Mouse (Mus musculus) heart, adult 2 months (tissue): ENCODE measurements around the gene Fam198b. TPM values are rescaled to one million over a fixed set of nuclear protein-coding genes. Genes with fewer than 3 reads are reported as not detected.

Experiments
- DNase-seq, 2 experiments: peaks; one replicate each; pipeline ENCODE4 v3.0.0; 2021
- H3K27ac ChIP-seq: fragments of 200-600 bp; 2 replicates; pipeline ENCODE4 v1.8.1; 2022
- H3K27me3 ChIP-seq: fragments of 200-500 bp; 2 replicates; pipeline ENCODE4 v1.6.1; 2012; ENCODE audit warnings: mild to moderate bottlenecking, low read length, inconsistent platforms, mixed read lengths; ENCODE audit not compliant: control insufficient read depth, insufficient read depth
- H3K36me3 ChIP-seq: fragments of 200-500 bp; 2 replicates; pipeline ENCODE4 v1.6.1; 2012; ENCODE audit warnings: low read length, inconsistent platforms; ENCODE audit not compliant: control insufficient read depth, insufficient read depth
- H3K4me1 ChIP-seq: fragments of 200-500 bp; 2 replicates; pipeline ENCODE4 v1.6.1; 2011; ENCODE audit warnings: low read length; ENCODE audit not compliant: control insufficient read depth, insufficient read depth
- H3K4me3 ChIP-seq: fragments of 200-600 bp; 2 replicates; pipeline ENCODE4 v1.8.1; 2022
- H3K79me2 ChIP-seq: fragments of 200-500 bp; replicated peaks from 2 replicates; pipeline ENCODE4 v1.6.1; 2012; ENCODE audit warnings: mild to moderate bottlenecking, inconsistent platforms, low read length, moderate library complexity, mixed read lengths; ENCODE audit not compliant: control insufficient read depth, insufficient read depth
- H3K9ac ChIP-seq: fragments of 200-500 bp; 2 replicates; pipeline ENCODE4 v1.6.1; 2012; ENCODE audit warnings: low read depth, mild to moderate bottlenecking, control low read depth, inconsistent platforms, low read length, mixed read lengths
- CTCF ChIP-seq: fragments of 200-600 bp; IDR thresholded peaks from 2 replicates; pipeline ENCODE4 v1.8.1; 2022; ENCODE audit warnings: antibody characterized with exemption, mild to moderate bottlenecking, moderate library complexity
- EP300 ChIP-seq: fragments of 200-500 bp; IDR thresholded peaks from 2 replicates; pipeline ENCODE4 v1.6.1; 2011; ENCODE audit warnings: low read depth, low read length, control low read depth; ENCODE audit not compliant: insufficient read depth
- POLR2A ChIP-seq: fragments of 200-500 bp; IDR thresholded peaks from 2 replicates; pipeline ENCODE4 v1.6.1; 2011; ENCODE audit warnings: mild to moderate bottlenecking, low read depth, low read length, control low read depth; ENCODE audit not compliant: insufficient read depth
- WGBS: fragments of 180-500 bp; shearing (Covaris S2); methylation state at CpG from one replicate; pipeline ENCODE4 v1.1.7; 2018; 5-methylcytosine and 5-hydroxymethylcytosine counted together
- intact Hi-C: fragments of 180-260 bp; cut with DNase I; formaldehyde crosslinking; loops from one replicate; pipeline ENCODE4 v1.15.1; 2025
- polyA plus RNA-seq: library from polyadenylated mRNA; depleted of rRNA; stranded (reverse); fragments of >200 nt; gene quantifications from 2 replicates; pipeline ENCODE4 v1.2.3, GENCODE M21; 2012
- total RNA-seq, 2 experiments: library from RNA; stranded (reverse); gene quantifications; 2 replicates each; pipeline ENCODE4 v1.2.3; 2021

Gene Fam198b
- total and polyA plus RNA-seq, 3 experiments, result 11.8 to 15.1 (median 12.1) TPM

DNA sequence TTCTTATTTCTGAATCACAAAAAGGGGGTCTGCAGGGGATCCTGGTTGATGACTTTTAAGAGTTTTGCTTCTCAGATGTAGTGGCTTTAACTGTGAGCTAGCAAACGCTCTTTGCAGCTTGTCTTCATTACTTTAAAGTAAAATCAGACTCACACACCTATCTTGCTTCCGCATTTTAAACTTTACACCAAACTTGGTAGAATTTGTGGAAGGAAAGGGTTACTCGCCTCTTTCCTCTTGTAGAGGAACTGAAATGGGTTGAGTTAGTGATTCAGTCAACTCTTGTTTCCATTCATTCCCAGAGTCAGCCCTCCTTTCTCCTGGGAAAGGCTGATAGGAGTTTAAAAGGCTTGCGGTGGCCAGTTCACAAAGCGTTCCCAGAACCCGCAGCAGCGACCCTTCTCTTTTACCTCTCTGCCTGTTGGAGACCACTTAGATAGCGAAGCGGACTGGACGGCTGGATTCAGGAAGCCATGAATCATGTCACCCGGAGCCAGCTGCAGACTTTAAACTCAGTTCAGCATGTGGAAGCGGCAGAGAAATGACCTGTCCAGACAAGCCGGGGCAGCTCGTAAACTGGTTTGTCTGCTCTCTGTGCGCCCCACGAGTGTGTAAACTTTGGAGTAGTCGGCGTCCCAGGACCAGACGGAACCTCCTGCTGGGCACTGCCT lies 1.5 kb downstream of the Fam198b start:
- peak; percentile 63 to 73 for DNase-seq
- Histone ChIP-seq H3K27me3 (no peaks in the 10 kb centered on the region), H3K4me3 (peak overlapping the region; percentile 62), H3K27ac (peak overlapping the region; percentile 93), H3K9ac (peak overlapping the region; percentile 81), H3K79me2 (0 out of 2 replicates have a peak, but pooled peaks cover 1% of the 10 kb centered on the region), H3K4me1 (peaks cover 3% of the 10 kb centered on the region; the same call in 1 of the 2 replicates), H3K36me3 (no peaks in the 10 kb centered on the region; the same call in 1 of the 2 replicates)
- TF ChIP-seq POLR2A (0 out of 2 replicates have a peak, but pooled peaks have one; percentile 58), EP300 (no peak), CTCF (no peak)
- intact Hi-C loops, result loop anchor here (1.0 to 5.0 kb wide), 4 partner anchors 15 to 121 kb away; no protein-coding TSS in a partner anchor
- 2% methylated on average over 19 of the region's 19 CpGs for WGBS

GRCm38 (mm10) chr3:79886357-79887091 lies 2.2 kb downstream of the Fam198b start:
- Histone ChIP-seq H3K36me3 (no peaks in the 10 kb centered on the region; the same call in 1 of the 2 replicates), H3K27me3 (no peaks in the 10 kb centered on the region), H3K79me2 (0 out of 2 replicates have a peak, but pooled peaks cover 1% of the 10 kb centered on the region), H3K4me1 (peaks cover 3% of the 10 kb centered on the region; the same call in 1 of the 2 replicates), H3K4me3 (peak overlapping the region; percentile 62), H3K9ac (peak overlapping the region; percentile 81), H3K27ac (peak overlapping the region; percentile 93)
- TF ChIP-seq EP300 (peak; percentile 74; the same call in 1 of the 2 replicates), CTCF (peak; percentile 99), POLR2A (peak; percentile 54; the same call in 1 of the 2 replicates)
- DNase-seq, result peak; percentile 76 to 84
- intact Hi-C loops, result loop anchor here (1.0 to 5.0 kb wide), 4 partner anchors 14 to 121 kb away; no protein-coding TSS in a partner anchor
- WGBS, result 24% methylated on average over 23 of the region's 23 CpGs

DNA sequence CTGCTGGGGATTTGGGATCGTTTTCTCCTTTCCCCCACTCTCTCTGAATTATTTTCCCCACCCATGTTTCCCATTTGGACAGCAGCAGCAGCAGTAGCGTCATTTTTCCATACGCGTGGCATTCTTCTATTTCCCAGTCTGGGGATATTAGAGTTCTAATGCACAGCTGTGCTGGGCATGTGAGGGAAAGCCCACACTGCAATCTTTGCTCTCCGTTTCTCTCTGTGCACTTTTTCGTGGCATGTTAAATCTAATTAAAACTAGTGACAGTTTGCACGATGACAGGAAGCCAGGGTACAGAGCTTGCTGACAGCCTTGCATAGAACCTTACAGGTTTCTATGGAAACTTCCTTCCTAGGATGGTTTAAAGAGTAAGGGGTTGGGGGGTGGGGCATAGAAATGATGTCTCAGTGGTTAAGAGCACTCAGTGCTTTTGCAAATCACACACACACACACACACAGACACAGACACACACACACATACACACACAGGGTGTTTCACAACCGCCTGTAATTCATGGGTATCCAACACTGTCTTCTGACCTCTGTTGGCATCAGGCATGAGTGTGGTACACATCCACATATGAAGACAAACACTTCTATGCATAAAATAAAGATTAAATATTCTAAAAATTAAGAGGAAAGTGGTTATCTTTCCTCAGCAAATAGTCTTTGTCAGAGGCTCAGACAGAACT lies 3.0 kb downstream of the Fam198b start:
- peaks cover 3% of the 10 kb centered on the region; the same call in 1 of the 2 replicates for H3K4me1 ChIP-seq
- peak overlapping the region; percentile 59 for H3K9ac ChIP-seq
- no peak for TF ChIP-seq EP300
- TF ChIP-seq CTCF, result no peak
- no peak for TF ChIP-seq POLR2A
- 0 out of 2 replicates have a peak, but pooled peaks cover 1% of the 10 kb centered on the region for H3K79me2 ChIP-seq
- H3K4me3 ChIP-seq, result peak overlapping the region; percentile 62
- no peaks in the 10 kb centered on the region; the same call in 1 of the 2 replicates for H3K36me3 ChIP-seq
- H3K27ac ChIP-seq, result peak overlapping the region; percentile 93
- intact Hi-C loops, result loop anchor here (2.0 to 5.0 kb wide), 3 partner anchors 13 to 120 kb away; no protein-coding TSS in a partner anchor
- H3K27me3 ChIP-seq, result no peaks in the 10 kb centered on the region
- 17% methylated on average over 8 of the region's 8 CpGs for WGBS
- DNase-seq, result no peak

DNA sequence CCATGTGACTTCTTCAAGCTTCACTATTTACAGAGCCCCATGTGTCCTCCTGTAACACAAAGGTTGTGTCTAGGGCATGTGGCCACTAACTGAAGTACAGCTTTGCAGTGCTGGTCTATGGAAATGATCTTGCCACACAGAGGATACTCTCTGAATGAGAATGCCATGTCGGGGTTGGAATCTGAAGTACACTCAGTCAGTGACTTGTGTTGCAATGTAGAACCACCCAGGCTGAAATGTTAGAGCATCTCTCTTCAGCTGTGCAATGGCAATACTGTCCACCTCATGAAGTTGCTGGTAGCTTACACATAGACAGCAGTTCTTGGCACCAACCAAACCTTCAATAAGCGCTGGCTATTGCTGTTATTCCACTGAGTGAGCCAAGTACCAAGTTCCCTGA lies 3.6 kb downstream of the Fam198b start:
- Histone ChIP-seq H3K79me2 (0 out of 2 replicates have a peak, but pooled peaks cover 1% of the 10 kb centered on the region), H3K36me3 (no peaks in the 10 kb centered on the region; the same call in 1 of the 2 replicates), H3K4me1 (peaks cover 3% of the 10 kb centered on the region; the same call in 1 of the 2 replicates), H3K27ac (peak overlapping the region; percentile 93), H3K4me3 (peak overlapping the region; percentile 62), H3K27me3 (no peaks in the 10 kb centered on the region), H3K9ac (peak overlapping the region; percentile 80)
- DNase-seq, result no peak
- intact Hi-C loops, result loop anchor here (2.0 to 5.0 kb wide), 3 partner anchors 13 to 119 kb away; no protein-coding TSS in a partner anchor
- TF ChIP-seq EP300 (no peak), POLR2A (peak; percentile 31; the same call in 1 of the 2 replicates), CTCF (no peak; the same call in 1 of the 2 replicates)
- 6% methylated on average over 2 of the region's 2 CpGs for WGBS

DNA sequence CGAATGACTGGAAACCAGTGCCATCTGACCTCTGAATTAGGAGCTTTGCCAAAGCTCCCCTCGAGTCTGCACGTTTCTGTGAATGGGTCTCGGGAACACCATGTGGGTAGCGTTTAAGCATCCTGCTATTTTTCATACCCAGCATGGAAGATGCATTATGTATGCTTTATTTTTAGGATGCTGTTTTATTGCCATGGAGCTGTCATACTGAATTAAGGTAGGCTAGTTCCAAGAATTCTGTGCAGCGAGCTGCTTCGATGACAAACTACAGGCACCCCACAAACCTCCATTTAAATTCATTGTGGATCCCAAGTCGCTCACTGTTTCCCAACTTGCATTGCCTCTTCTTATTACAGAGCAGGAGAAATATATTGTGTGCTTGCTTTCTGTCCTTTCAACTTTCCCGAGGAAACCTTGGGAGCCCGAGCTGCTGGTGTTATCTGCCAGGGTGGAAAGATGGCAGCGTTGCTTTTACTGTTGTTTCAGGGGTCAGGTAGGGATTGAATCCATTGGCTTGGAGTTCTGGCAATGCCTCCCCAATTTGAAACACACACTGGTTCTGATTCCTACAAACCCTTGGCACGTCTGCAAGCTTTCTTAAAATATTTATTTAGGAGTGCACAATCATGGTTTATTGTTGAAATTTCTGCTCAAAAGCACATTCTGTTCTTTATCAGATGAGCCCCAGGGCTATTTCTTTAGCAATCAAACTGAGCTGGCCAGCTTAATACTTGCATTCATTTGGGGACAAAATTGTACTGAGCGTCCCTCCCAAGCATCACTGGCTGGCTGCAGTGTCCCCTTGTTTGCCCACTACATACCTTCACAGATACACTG lies 13.4 kb downstream of the Fam198b start:
- Histone ChIP-seq H3K79me2 (peaks cover 4% of the 10 kb centered on the region), H3K36me3 (peaks cover 17% of the 10 kb centered on the region), H3K27me3 (no peaks in the 10 kb centered on the region), H3K27ac (peak overlapping the region; percentile 60), H3K9ac (no peak overlapping the region), H3K4me3 (no peak overlapping the region), H3K4me1 (peaks cover 26% of the 10 kb centered on the region)
- TF ChIP-seq EP300 (0 out of 2 replicates have a peak, but pooled peaks have one; percentile 12), CTCF (no peak)
- DNase-seq, result peak in 1 of 2 experiments; percentile 17
- WGBS, result 34% methylated on average over 13 of the region's 13 CpGs
- intact Hi-C loops, result no loop called here
